Mouse (Mus musculus) B cell, adult 2 months (primary cell): Measurements from ENCODE around the gene Cdk5rap3.

ENCODE experiments used
- DNase-seq, 2 experiments: peaks; one replicate each; pipeline ENCODE4 v3.0.0; 2022

Cdk5rap3 gene

GRCm38 (mm10) chr11:96895886-96896285 lies 20.4 kb downstream of the Cdk5rap3 start:
- no peak for DNase-seq

GRCm38 (mm10) chr11:96893203-96893842 lies 23.0 kb downstream of the Cdk5rap3 start:
- DNase-seq: no peak

GRCm38 (mm10) chr11:96891784-96892527 lies 24.3 kb downstream of the Cdk5rap3 start:
- DNase-seq: no peak

- no peak for DNase-seq
Measured at GRCm38 (mm10) chr11:96886942-96887546, 29.3 kb downstream of the Cdk5rap3 start.

GRCm38 (mm10) chr11:96885901-96886340 lies 30.4 kb downstream of the Cdk5rap3 start:
- no peak for DNase-seq

- no peak for DNase-seq
Measured at GRCm38 (mm10) chr11:96880296-96880695, 36.0 kb downstream of the Cdk5rap3 start.

GRCm38 (mm10) chr11:96879359-96879758 lies 36.9 kb downstream of the Cdk5rap3 start:
- DNase-seq: no peak

- no peak for DNase-seq
Measured at GRCm38 (mm10) chr11:96878715-96879114, 37.6 kb downstream of the Cdk5rap3 start.

- DNase-seq: no peak
Measured at GRCm38 (mm10) chr11:96877071-96877470, 39.2 kb downstream of the Cdk5rap3 start.

GRCm38 (mm10) chr11:96876300-96877040 lies 39.8 kb downstream of the Cdk5rap3 start:
- no peak for DNase-seq

GRCm38 (mm10) chr11:96875745-96876144 lies 40.6 kb downstream of the Cdk5rap3 start:
- DNase-seq: peak; percentile 64 to 70

- no peak for DNase-seq
Measured at GRCm38 (mm10) chr11:96875270-96875669, 41.0 kb downstream of the Cdk5rap3 start.

- no peak for DNase-seq
Measured at GRCm38 (mm10) chr11:96873601-96874140, 42.6 kb downstream of the Cdk5rap3 start.

GRCm38 (mm10) chr11:96872441-96873379 lies 43.6 kb downstream of the Cdk5rap3 start:
- DNase-seq: no peak

GRCm38 (mm10) chr11:96867149-96867548 lies 49.1 kb downstream of the Cdk5rap3 start:
- peak; percentile 75 to 76 for DNase-seq

GRCm38 (mm10) chr11:96863206-96863995 lies 52.9 kb downstream of the Cdk5rap3 start:
- no peak for DNase-seq

- DNase-seq: no peak
Measured at GRCm38 (mm10) chr11:96862534-96862933, 53.8 kb downstream of the Cdk5rap3 start.

GRCm38 (mm10) chr11:96861878-96862289 lies 54.4 kb downstream of the Cdk5rap3 start:
- DNase-seq: peak; percentile 99

GRCm38 (mm10) chr11:96861446-96861845 lies 54.9 kb downstream of the Cdk5rap3 start:
- DNase-seq: no peak

- peak; percentile 84 to 86 for DNase-seq
Measured at GRCm38 (mm10) chr11:96860564-96860963, 55.7 kb downstream of the Cdk5rap3 start.

- DNase-seq: no peak
Measured at GRCm38 (mm10) chr11:96859635-96860034, 56.7 kb downstream of the Cdk5rap3 start.
